Mouse (Mus musculus) large intestine, adult 2 months (tissue): ENCODE data around the gene Dlgap1. TPM values are rescaled to one million over a fixed set of nuclear protein-coding genes. Genes with fewer than 3 reads are reported as not detected.

Experiments
- DNase-seq: peaks from one replicate; pipeline ENCODE4 v3.0.0-alpha.2; 2012; ENCODE audit warnings: low read depth, low spot score
- WGBS: fragments of 180-500 bp; shearing (Covaris S2); methylation state at CpG from one replicate; pipeline ENCODE4 v1.1.7; 2018; 5-methylcytosine and 5-hydroxymethylcytosine counted together
- polyA plus RNA-seq: library from polyadenylated mRNA; depleted of rRNA; stranded (reverse); fragments of >200 nt; gene quantifications from 2 replicates; pipeline ENCODE4 v1.2.3, GENCODE M21; 2012

Gene Dlgap1
- polyA plus RNA-seq, 1 experiment = 0.45 TPM

GRCm38 (mm10) chr17:70744570-70745153 is 775.8 kb downstream of the Dlgap1 start:
- whole genome bisulfite sequencing = 89% methylated on average over 5 of the region's 5 CpGs
- no peak for DNase-seq

- 62% methylated on average over 6 of the region's 6 CpGs for WGBS
- no peak for DNase-seq
These were observed 776.5 kb downstream of the Dlgap1 start for GRCm38 (mm10) chr17:70745385-70745784.

GRCm38 (mm10) chr17:70746379-70747079 is 777.7 kb downstream of the Dlgap1 start:
- WGBS = 13% methylated on average over 9 of the region's 9 CpGs
- DNase-seq = no peak

- WGBS = 2% methylated on average over 23 of the region's 23 CpGs
- DNase-seq = peak; percentile 74
These were observed 779.0 kb downstream of the Dlgap1 start for GRCm38 (mm10) chr17:70747731-70748475.

GRCm38 (mm10) chr17:70748476-70748830 is 779.6 kb downstream of the Dlgap1 start:
- 12% methylated on average over 10 of the region's 10 CpGs for WGBS
- DNase-seq = no peak

GRCm38 (mm10) chr17:70748964-70749650 is 780.2 kb downstream of the Dlgap1 start:
- 30% methylated on average over 7 of the region's 7 CpGs for WGBS
- DNase-seq = no peak

- DNase-seq = no peak
- 36% methylated on average over 17 of the region's 17 CpGs for WGBS
These were observed 781.6 kb downstream of the Dlgap1 start for GRCm38 (mm10) chr17:70750236-70751160.

- DNase-seq = no peak
- 2% methylated on average over 19 of the region's 19 CpGs for WGBS
These were observed 782.3 kb downstream of the Dlgap1 start for GRCm38 (mm10) chr17:70751161-70751651.

GRCm38 (mm10) chr17:70751676-70752075 is 782.8 kb downstream of the Dlgap1 start:
- WGBS = 36% methylated on average over 6 of the region's 6 CpGs
- no peak for DNase-seq

- 34% methylated on average over 13 of the region's 13 CpGs for WGBS
- DNase-seq = no peak
These were observed 784.7 kb downstream of the Dlgap1 start for GRCm38 (mm10) chr17:70753444-70754032.

- WGBS = 32% methylated on average over 9 of the region's 9 CpGs
These were observed 785.2 kb downstream of the Dlgap1 start for GRCm38 (mm10) chr17:70754041-70754440.

GRCm38 (mm10) chr17:70754638-70755037 is 785.8 kb downstream of the Dlgap1 start:
- WGBS = 42% methylated on average over 7 of the region's 7 CpGs
- DNase-seq = no peak

More at GRCm38 (mm10) chr17:70754041-70754440, 785.2 kb downstream of the Dlgap1 start:
- no peak for DNase-seq

GRCm38 (mm10) chr17:70755039-70755668 is 786.3 kb downstream of the Dlgap1 start:
- peak; percentile 80 for DNase-seq
- under 1% methylated on average over 22 of the region's 22 CpGs for WGBS

- DNase-seq = no peak
- 3% methylated on average over 14 of the region's 14 CpGs for WGBS
These were observed 786.9 kb downstream of the Dlgap1 start for GRCm38 (mm10) chr17:70755669-70756263.

GRCm38 (mm10) chr17:70762001-70762400 is 793.1 kb downstream of the Dlgap1 start:
- no peak for DNase-seq
- 92% methylated on average over 7 of the region's 7 CpGs for WGBS

- 88% methylated on average over 10 of the region's 10 CpGs for WGBS
- DNase-seq = no peak
These were observed 793.8 kb downstream of the Dlgap1 start for GRCm38 (mm10) chr17:70762634-70763033.

GRCm38 (mm10) chr17:70765337-70765736 is 796.5 kb downstream of the Dlgap1 start:
- DNase-seq = no peak
- 97% methylated on average over 9 of the region's 9 CpGs for WGBS

GRCm38 (mm10) chr17:70765976-70766375 is 797.1 kb downstream of the Dlgap1 start:
- 78% methylated on average over 18 of the region's 18 CpGs for WGBS

More at GRCm38 (mm10) chr17:70765976-70766375, 797.1 kb downstream of the Dlgap1 start:
- DNase-seq = no peak
